Mouse (Mus musculus) kidney, adult 8-10 months (tissue): ENCODE results near the gene Brwd3.
A peak's percentile ranks its signal among the peaks of the same experiment; 100 is the strongest.

ENCODE experiments used
- DNase-seq, 2 experiments: peaks; one replicate each; pipeline ENCODE4 v3.0.0; 2022

Gene Brwd3

DNA sequence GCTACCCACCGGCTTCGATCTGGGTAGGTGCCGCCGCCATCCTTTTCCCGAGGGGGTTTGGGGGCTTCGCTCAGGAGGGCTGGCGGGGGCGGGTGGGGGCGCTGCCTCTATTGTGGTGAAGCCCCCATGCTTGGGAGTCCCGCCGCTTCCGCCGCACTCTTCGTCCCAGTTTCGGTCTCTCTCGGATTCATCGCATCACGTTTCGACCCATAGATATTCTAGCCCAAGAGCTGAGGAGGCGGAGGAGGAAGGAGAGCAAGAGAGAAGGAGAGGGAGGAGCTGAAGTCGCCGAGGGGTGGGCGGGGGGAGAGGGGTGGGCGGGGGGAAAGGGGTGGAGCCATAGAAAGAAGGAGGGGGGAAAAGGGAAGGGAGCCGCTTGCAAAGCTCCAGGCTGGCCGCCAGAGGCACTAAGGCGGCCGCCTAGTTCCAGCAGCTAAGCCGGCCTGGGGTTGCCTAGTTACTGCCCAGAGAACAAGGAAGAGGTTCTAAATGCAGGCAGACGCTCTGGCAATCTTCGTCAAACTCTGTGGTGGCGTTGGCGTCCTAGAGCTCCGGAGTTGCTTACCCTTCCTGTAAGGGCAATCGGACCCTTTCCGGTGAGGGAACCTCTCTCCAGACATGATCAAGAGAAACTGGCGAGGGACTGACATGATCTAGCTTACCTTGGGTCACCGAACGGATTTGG is at the start of gene Brwd3:
Gene Brwd3, minus strand, starts transcription at position 283 of the 685 bp plus-strand sequence.
- peak; percentile 86 to 89 for DNase-seq

DNA sequence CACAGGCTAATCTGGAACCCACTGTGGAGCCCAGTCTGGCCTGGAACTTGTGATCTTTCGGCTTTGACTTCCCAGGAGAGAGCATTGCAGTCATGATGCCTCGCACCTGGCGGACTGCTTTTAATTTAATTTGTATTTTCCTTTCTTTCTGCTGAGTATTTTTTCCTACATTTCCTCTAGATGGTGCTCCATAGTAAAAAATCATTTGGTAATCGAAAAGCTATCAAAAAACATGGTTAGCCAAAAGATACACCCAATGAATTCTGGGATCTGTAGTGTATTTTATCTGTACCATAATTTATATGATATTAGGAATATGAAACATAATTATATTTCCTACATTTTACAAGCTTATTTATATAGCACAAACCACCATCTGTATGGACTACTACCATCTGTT is 28.5 kb upstream of the Brwd3 start:
- no peak for DNase-seq

- DNase-seq: no peak
These were observed 8.5 kb upstream of the Brwd3 start for GRCm38 (mm10) chrX:108842705-108843104.

- DNase-seq: no peak
These were observed 2.2 kb upstream of the Brwd3 start for GRCm38 (mm10) chrX:108836416-108836815.

DNA sequence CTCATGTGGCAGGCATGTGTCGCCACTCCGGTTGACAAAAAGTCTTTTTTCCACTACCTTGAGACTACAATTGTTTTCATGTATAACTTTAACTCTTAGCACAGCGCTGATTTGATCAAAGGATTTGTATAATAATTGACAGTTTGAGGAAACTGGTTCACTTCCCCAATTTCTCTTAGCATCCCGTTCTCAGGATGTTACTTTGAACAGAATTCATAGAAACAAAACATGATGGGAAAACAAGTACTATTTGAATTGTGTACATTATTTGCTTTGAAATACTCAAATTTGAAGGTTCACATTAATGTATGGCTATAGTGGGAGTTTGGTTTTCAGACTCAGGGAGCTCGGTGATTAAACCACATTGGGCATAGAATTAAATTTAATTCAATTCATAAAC is 1.1 kb upstream of the Brwd3 start:
- DNase-seq: no peak

DNA sequence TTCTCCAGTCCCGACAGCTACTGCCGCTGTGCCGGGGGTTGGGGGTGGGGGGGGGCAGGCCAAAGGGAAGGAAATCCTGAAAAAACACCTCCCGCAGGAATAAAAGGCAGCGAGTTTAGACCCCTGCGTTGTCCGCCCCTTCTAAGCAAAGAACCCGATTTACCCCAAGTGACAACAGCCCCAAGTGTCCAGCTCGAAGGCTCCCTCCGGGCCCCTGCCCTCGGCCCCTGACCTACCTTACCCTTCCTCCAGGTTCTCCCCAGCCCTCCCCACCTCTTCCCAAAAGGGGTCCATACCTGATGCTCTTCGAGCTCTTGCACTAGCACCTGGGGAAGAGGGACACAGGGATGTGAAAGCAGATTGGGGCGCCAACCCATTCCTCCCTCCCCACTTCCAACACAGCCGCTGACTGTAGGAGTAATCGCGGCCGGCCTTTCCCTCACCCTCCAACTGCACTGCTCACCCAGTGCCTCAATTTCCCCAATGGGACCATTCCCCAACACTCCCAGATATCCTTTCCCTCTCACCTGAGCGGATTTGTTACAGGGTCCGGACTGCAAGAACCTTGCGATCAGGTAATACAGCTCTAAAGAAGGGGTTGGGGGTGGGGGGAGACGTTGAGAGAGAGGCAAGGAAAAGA is 671 bp downstream of the Brwd3 start:
- DNase-seq: peak; percentile 2 to 12

GRCm38 (mm10) chrX:108832674-108833189 is 1.4 kb downstream of the Brwd3 start:
- DNase-seq: peak; percentile 84 to 92

DNA sequence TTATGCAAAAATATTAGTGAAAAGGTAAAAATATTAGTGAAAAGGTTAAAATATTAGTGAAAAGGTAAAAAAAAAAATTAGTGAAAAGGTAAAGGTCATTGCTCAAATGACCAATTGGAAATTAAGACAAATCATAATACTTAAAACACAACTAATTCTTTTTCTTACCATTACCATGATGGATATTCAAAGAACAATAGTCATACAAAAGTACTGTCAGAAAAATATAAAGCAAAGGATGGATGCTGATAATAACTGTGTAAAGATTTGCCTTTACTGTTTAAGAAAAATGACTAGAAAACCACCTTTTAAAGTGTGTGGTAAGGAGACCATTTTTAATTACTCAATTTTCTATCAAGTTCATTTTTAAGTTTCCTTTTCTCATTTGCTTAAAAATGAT is 2.9 kb downstream of the Brwd3 start:
- DNase-seq: no peak

DNA sequence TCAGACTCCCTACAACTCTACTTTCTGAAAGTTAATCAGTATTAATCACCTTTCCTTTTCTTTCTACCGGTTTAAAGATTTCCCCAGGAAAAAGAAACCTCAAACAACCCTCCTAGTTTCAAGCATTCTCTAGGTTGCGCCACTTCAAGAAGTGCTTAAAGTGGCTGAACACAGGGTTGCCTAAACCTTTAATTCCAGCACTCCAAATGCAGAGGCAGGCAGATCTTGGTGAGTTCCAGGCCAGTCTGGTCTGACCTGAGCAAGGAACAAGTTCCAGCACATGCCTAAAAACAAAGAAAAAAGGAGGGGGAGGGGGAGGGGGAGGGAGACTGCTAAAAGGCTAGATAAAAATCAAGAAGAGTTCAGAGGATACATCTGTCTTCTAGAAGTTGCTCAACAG is 6.1 kb downstream of the Brwd3 start:
- no peak for DNase-seq

GRCm38 (mm10) chrX:108797268-108797667 is 36.9 kb downstream of the Brwd3 start:
- DNase-seq: no peak

GRCm38 (mm10) chrX:108783724-108784123 is 50.4 kb downstream of the Brwd3 start:
- DNase-seq: no peak

- DNase-seq: no peak
These were observed 102.4 kb downstream of the Brwd3 start for GRCm38 (mm10) chrX:108731755-108732154.

DNA sequence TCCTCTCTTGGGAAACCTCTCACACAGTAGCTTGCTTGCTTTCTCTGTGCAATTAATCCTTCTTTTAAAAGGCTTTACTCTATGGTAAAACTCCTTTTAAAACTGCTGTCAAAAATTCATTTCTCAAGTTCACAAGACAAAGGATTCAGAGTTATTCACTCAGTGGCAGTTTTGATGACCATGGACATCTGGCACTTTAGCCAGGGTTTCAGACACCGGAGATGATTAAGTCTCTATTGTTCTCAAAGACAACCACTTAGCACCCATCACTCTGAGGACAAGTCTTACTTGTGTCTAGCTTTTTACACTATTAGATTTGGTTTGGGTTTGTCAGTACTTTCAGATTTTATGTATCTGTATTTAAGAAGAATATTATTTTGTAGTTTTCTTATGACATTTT is 104.6 kb downstream of the Brwd3 start:
- no peak for DNase-seq

DNA sequence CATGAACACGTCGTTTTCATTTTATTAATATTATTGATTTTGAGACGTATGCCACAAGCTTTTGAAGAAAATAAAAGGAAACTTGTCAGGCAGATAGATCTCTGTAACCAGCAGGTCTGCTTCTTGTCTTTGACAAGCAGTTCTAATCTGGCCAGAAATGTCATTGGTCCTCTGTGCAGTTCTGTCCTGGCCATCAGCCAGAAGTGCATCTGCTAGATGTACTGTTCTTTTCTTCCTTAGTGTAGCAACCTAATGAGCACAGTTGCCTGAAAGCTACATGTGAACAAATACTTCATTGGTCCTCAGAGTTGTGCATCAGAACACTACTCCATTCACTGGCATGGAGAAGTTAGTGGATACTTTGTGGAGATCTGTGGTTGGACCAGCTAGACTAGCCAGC is 105.1 kb downstream of the Brwd3 start:
- DNase-seq: no peak

DNA sequence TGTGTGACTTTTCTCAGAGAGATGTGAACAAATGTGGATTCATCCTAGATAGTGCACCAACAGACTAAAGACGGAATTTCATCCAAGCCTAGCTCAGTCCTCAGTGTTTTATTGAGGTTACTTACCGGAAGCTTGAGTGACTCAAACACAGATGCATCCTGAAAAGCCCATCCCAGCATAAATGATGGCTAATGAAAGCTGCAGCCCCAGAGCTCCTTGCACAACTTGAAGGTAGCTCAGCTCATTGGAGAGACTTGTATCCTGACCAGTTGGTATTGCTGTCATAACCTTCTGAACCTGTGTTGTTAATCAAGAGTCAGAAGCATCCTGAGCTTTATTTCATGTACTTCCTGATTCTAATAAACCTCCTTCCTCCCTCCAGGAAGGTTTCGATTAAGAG is 105.8 kb downstream of the Brwd3 start:
- peak in 1 of 2 experiments; percentile 3 for DNase-seq

GRCm38 (mm10) chrX:108724241-108724640 is 109.9 kb downstream of the Brwd3 start:
- DNase-seq: no peak

GRCm38 (mm10) chrX:108722447-108722846 is 111.7 kb downstream of the Brwd3 start:
- DNase-seq: no peak

GRCm38 (mm10) chrX:108704312-108704711 is 129.9 kb downstream of the Brwd3 start:
- DNase-seq: no peak
